Mouse (Mus musculus): ENCODE results near the gene Tmed4. TPM values are rescaled to one million over a fixed set of nuclear protein-coding genes. Genes with fewer than 3 reads are reported as not detected.

Tmed4 gene
- 26.6 TPM for total RNA-seq (2023)

GRCm38 (mm10) chr11:6274387-6275093 lies at the start of gene Tmed4:
Tmed4 (minus strand) TSS chr11:6274870.

GRCm38 (mm10) chr11:6291401-6292115 lies 16.9 kb upstream of the Tmed4 start, which contains the start of gene Ogdh:
Ogdh (plus strand) TSS chr11:6291633.

GRCm38 (mm10) chr11:6267320-6268254 lies 7.1 kb downstream of the Tmed4 start, which contains the start of gene Ddx56:
Ddx56 (minus strand) TSS chr11:6267772.

GRCm38 (mm10) chr11:6230012-6230411 lies 44.7 kb downstream of the Tmed4 start, which contains the start of gene Npc1l1:
Npc1l1 (minus strand) TSS chr11:6230143.

Other genes with a start within 250 kb of the Tmed4 start
- gene Camk2b, start 208.5 kb downstream of the Tmed4 start, total RNA-seq (2023) = 12.5 TPM
- 0.47 TPM for gene A730071L15Rik, start 74.8 kb downstream of the Tmed4 start, total RNA-seq (2023)
- gene Nudcd3, start 74.5 kb downstream of the Tmed4 start, total RNA-seq (2023) = 52.6 TPM
- gene Npc1l1, start 44.7 kb downstream of the Tmed4 start, total RNA-seq (2023) = 0.32 TPM
- 73.7 TPM for gene Ddx56, start 7.1 kb downstream of the Tmed4 start, total RNA-seq (2023)
- 169 TPM for gene Ogdh, start 16.8 kb upstream of the Tmed4 start, total RNA-seq (2023)
- 103 TPM for gene Zmiz2, start 114.2 kb upstream of the Tmed4 start, total RNA-seq (2023)
- gene Ppia, start 140.6 kb upstream of the Tmed4 start, total RNA-seq (2023) = 1,175 TPM
- gene H2afv, start 169.6 kb upstream of the Tmed4 start, total RNA-seq (2023) = 54.9 TPM
- gene Purb, start 201.0 kb upstream of the Tmed4 start, total RNA-seq (2023) = 73.8 TPM
- 161 TPM for gene Myo1g, start 246.1 kb upstream of the Tmed4 start, total RNA-seq (2023)